Mouse (Mus musculus) spleen, adult 2 months (tissue): ENCODE data around the gene Unc13d.

Experiments
- CTCF ChIP-seq: fragments of 200-500 bp; IDR thresholded peaks from 2 replicates; pipeline ENCODE4 v1.5.1; 2011; ENCODE audit warnings: mild to moderate bottlenecking, inconsistent platforms; ENCODE audit not compliant: insufficient read depth, insufficient read length, insufficient replicate concordance; ENCODE audit errors: extremely low read depth
- POLR2A ChIP-seq: fragments of 200-500 bp; IDR thresholded peaks from 2 replicates; pipeline ENCODE4 v1.6.1; 2011; ENCODE audit warnings: low read depth, low read length, inconsistent platforms

GRCm38 (mm10) chr11:116041833-116042232, 35.9 kb downstream of the Unc13d start:
- no peak for TF ChIP-seq CTCF
- no peak for TF ChIP-seq POLR2A
